Mouse (Mus musculus): ENCODE data around the gene Sncb.

DNA sequence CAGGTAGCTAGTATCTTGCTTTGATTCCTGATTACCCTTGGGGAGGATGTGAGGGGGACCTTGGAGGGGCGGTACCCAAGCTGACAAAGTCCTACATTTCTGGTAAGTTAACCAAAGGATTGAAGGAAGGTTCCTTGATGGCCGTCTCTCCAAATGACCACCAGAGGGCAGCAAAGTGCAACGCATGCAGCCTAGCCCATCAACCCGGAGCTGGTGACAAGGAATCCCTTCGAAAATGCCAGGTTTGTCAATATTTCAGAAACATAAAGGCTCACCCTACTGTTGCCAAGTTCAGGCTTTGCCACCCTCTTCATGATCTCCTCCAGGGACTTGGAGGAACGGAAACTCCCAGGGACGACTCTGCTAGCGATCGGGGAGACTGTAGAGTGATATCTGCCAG, 33.3 kb upstream of the Sncb start:
- TF ChIP-seq CTCF (IDR thresholded peaks at IDR 0.05; ENCODE audit: extremely low read depth, insufficient read length, insufficient replicate concordance, low read depth, low read length) (peak; percentile 99), POLR2A (IDR thresholded peaks at IDR 0.05; ENCODE audit: low read depth, low read length) (no peak)

Measured in small intestine, adult 2 months (tissue).